Mouse (Mus musculus) thymus, postnatal 0 days (tissue): ENCODE data around the gene Trpm8. TPM values are rescaled to one million over a fixed set of nuclear protein-coding genes. Genes with fewer than 3 reads are reported as not detected.

Experiments
- DNase-seq: peaks from one replicate; pipeline ENCODE4 v3.0.0-alpha.2; 2015; ENCODE audit warnings: low spot score
- polyA plus RNA-seq: library from polyadenylated mRNA; unstranded; fragments of >200 nt; fragmentation: Nextera tagmentation; extraction: Ambion mirVana; gene quantifications from 2 replicates; pipeline ENCODE4 v1.2.1, GENCODE M21; 2015

Gene Trpm8
- polyA plus RNA-seq, 1 experiment from 2014 or later = not detected

DNA sequence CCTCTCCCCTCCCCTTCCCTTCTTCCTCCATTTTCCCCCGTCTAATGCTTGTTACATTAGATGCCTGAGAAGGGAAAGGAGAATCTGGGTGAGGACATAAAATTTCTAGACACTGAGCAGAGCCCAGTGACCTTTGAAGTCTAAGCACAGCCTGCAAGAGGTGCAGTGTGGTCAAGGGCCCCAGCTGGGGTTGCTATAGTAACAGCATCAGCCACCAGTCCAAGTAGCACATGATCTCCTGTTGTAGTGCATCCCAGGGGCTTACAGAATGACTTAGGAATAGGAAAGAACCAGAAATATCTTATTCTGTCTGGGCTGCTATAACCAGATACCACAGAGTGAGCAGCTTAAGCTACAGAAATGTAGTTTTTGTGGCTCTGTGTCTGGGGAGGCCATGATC lies 152.0 kb downstream of the Trpm8 start:
- no peak for DNase-seq

DNA sequence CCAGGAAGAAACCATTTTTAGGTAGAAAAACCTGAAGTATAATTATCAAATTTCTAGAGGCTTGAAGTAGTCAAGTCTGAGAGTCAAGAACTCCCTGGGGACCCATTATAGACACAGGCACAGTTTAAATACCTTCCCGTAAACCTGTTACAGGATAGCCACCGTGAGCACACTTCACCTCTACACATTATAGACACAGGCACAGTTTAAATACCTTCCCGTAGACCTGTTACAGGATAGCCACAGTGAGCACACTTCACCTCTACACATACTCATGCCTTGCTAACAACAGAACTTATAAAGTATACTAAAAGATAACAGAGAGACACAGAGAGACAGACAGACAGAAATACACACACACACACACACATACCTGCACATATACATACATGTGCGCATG lies 153.8 kb downstream of the Trpm8 start:
- no peak for DNase-seq

DNA sequence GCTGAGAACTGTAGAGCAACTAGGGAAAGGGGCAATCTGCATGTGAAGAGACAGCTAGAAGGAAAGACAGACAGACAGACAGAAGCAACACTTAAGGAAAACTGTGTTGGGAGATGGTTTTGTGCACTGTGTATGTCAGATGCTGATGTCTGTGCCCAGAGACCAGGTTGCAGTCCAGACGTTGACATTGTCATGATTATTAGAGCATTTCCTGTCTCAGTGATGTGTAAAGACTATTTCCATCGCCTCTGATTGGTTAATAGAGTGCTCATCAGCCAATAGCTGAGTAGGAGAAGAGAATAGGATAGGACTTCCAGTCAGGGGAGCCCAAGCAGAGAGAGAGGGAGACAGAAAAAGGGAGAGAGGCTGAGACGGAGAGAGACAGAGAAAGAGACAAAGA lies 155.1 kb downstream of the Trpm8 start:
- DNase-seq = no peak

DNA sequence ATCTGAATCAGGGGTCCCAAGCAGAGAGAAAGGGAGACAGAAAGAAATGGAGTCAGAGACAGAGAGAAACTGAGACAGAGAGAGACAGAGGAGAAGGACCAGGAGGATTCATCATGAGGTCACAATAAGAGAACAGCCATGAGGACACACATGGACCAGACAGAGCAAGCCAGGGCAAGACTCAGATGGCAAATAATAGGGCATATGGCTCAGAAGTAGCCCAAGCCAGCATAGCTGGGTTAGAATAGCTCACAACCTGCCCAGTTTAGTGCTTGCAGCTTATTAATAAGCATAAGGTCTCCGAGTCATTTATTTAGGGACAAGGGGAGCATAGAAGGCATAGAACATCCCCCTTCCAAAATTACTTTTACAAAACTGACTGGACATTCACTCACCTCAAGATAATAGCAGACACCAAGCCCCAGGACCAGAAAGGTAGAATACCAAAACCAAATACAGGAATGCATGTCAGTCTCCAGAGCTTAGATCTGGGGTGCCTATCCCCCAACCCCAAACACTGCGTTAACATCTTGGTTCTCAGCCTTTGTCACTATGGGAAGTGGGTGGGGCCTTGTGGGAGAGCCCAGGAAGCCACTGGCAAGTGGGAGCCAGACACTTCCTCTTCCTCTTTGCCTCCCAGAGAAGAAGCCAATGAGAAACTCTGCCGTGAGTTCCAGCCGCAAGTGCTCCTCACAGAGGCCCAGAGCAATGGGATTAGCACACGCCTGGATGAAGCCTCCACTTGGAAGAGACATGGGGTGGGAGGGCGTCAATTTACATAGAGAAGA lies 155.8 kb downstream of the Trpm8 start:
- DNase-seq = no peak

DNA sequence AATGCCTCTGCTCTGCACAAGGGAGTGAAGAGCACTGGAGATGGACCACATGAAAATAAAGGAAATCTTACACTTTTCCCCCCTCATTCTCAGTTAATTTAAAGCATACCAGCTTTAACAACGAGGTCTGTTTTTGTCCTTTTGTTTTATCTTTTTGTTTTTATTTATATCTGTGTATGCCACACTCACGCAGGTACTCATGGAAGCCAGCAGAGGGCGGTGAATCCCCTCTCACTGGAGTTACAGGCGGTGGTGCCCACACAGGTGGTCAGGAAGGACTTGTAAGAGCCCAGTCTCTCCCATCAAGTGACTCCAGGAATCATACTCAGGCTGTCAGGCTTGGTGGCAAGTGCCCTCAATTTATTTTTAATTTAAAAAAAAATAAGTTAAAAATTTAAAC lies 156.6 kb downstream of the Trpm8 start:
- DNase-seq = no peak

DNA sequence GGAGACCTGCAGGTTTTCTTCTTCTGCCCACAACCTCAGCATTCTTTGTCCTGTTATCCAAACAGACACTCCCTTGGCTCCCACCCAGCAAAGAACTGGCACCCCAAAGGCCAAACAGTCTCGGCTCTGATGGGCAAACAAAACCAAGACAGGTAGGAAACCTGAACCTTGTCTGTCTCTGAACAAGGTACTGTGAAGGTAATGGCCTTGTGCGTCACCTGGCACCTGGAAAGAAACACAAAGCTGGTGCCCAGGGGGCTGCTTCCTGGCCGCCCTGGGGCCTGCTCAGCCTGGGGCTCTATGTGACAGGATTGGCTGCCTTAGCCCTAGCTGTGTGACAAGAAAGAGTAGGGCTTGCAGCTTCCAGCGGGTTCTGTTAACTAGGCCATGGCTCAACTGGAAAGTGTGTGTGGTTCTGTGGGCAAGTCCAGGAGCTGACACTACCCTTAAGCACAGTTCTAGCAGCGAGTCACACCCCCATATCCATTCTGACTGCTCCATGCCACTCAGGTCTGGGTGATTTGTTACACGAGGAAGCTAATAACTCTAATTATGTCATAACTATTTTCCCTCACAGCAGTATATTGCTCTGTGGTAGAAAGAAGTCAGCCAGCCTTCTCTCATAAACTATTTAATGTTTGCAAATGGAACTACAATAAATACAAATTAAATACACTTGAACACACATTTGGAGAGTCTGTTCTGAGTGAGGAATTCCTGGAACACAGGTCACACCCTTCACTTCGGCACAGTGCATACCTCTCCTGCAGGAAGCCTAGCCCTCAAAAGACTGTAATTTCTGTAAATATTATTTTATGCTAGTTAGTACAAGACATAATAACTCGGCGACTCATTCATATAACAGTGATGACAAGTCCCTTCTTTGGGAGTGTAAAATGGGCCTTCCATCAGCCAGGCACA lies 160.0 kb downstream of the Trpm8 start:
- DNase-seq = no peak

Other genes starting within 250 kb of the Trpm8 start
- not detected in 2 replicates for gene Ugt1a10, start 222.3 kb upstream of the Trpm8 start, polyA plus RNA-seq
- gene Ugt1a9, start 206.9 kb upstream of the Trpm8 start, polyA plus RNA-seq = not detected in 2 replicates
- not detected in 2 replicates for gene Ugt1a8, start 189.8 kb upstream of the Trpm8 start, polyA plus RNA-seq
- 1.7 and 2.4 TPM in 2 replicates for gene Ugt1a7c, start 182.6 kb upstream of the Trpm8 start, polyA plus RNA-seq
- gene Ugt1a6b, start 174.4 kb upstream of the Trpm8 start, polyA plus RNA-seq = 0.08 TPM in 1 of 2 replicates, not detected in the other
- 1.3 and 1.4 TPM in 2 replicates for gene Ugt1a6a, start 142.9 kb upstream of the Trpm8 start, polyA plus RNA-seq
- not detected in 2 replicates for gene Ugt1a5, start 111.6 kb upstream of the Trpm8 start, polyA plus RNA-seq
- 0.13 TPM in 1 of 2 replicates, not detected in the other for gene Ugt1a2, start 77.1 kb upstream of the Trpm8 start, polyA plus RNA-seq
- 2.9 and 3.9 TPM in 2 replicates for gene Dnajb3, start 71.9 kb upstream of the Trpm8 start, polyA plus RNA-seq
- gene Ugt1a1, start 65.7 kb upstream of the Trpm8 start, polyA plus RNA-seq = 0.36 and 0.54 TPM in 2 replicates
- gene Mroh2a, start 50.7 kb upstream of the Trpm8 start, polyA plus RNA-seq = 0.64 and 1.4 TPM in 2 replicates
- gene Hjurp, start within 50 bp of the Trpm8 start, polyA plus RNA-seq = 82.7 and 102 TPM in 2 replicates
- gene Spp2, start 129.3 kb downstream of the Trpm8 start, polyA plus RNA-seq = 0.83 and 0.84 TPM in 2 replicates
- gene Glrp1, start 232.4 kb downstream of the Trpm8 start, polyA plus RNA-seq = 0.13 and 0.31 TPM in 2 replicates